Mouse (Mus musculus) heart, embryonic 15.5 days (tissue): Measurements from ENCODE around the gene Rab21. TPM values are rescaled to one million over a fixed set of nuclear protein-coding genes. Genes with fewer than 3 reads are reported as not detected.

Source experiments
- ATAC-seq: fragments of 200-750 bp; cut with Nextera tagmentation; replicated peaks from 2 replicates; pipeline ENCODE4 v1.8.0; 2017; ENCODE audit warnings: low read depth, moderate TSS enrichment; ENCODE audit not compliant: insufficient number of reproducible peaks, insufficient read depth, low FRiP score
- H3K27ac ChIP-seq: fragments of 300-500 bp; sonication (generic); 2 replicates; pipeline ENCODE4 v1.5.1; 2015; ENCODE audit warnings: mild to moderate bottlenecking, inconsistent platforms
- H3K27me3 ChIP-seq: fragments of 300-500 bp; sonication (generic); 2 replicates; pipeline ENCODE4 v1.6.1; 2015; ENCODE audit warnings: inconsistent platforms
- H3K36me3 ChIP-seq: fragments of 300-500 bp; sonication (generic); 2 replicates; pipeline ENCODE4 v1.6.1; 2015; ENCODE audit warnings: mild to moderate bottlenecking, inconsistent platforms
- H3K4me1 ChIP-seq: fragments of 300-500 bp; sonication (generic); replicated peaks from 2 replicates; pipeline ENCODE4 v1.6.1; 2015; ENCODE audit warnings: inconsistent platforms
- H3K4me2 ChIP-seq: fragments of 300-500 bp; sonication (generic); 2 replicates; pipeline ENCODE4 v1.6.1; 2015; ENCODE audit warnings: inconsistent platforms, mild to moderate bottlenecking, moderate library complexity
- H3K4me3 ChIP-seq: fragments of 300-500 bp; sonication (generic); 2 replicates; pipeline ENCODE4 v1.5.1; 2015; ENCODE audit warnings: mild to moderate bottlenecking, inconsistent platforms
- H3K9ac ChIP-seq: fragments of 300-500 bp; sonication (generic); 2 replicates; pipeline ENCODE4 v1.6.1; 2015; ENCODE audit warnings: mild to moderate bottlenecking, inconsistent platforms
- H3K9me3 ChIP-seq: fragments of 300-500 bp; sonication (generic); replicated peaks from 2 replicates; pipeline ENCODE4 v1.6.1; 2016; ENCODE audit warnings: inconsistent platforms
- WGBS: fragments of 180-500 bp; shearing (Covaris S2); methylation state at CpG from one replicate; pipeline ENCODE4 v1.1.7; 2015; ENCODE audit warnings: mixed read lengths; 5-methylcytosine and 5-hydroxymethylcytosine counted together
- polyA plus RNA-seq: library from polyadenylated mRNA; unstranded; fragments of >200 nt; fragmentation: Nextera tagmentation; extraction: Ambion mirVana; gene quantifications from 2 replicates; pipeline ENCODE4 v1.2.1, GENCODE M21; 2015

Rab21 gene
- polyA plus RNA-seq, 1 experiment from 2014 or later = 12.1 TPM

DNA sequence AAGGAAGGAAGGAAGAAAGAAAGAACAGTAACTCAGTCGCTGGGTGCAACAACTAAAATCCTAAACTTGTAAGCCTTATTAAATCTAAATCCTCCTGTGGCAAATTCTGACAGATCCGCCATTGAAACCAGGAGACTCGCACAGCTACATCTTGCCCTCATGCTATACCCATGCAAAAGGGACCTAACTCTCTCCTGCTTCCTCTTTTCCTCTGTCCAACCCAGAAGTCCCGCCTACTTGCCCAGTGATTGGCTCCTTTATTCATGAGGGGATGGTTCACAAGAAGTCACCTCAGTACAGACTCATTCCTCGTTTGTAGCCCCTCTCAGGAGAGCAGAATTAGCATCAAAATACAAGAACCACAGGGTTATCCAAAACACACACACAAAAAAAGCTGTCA, 43.7 kb downstream of the Rab21 start:
- H3K4me1 ChIP-seq = no peaks in the 10 kb centered on the region
- H3K27ac ChIP-seq = no peak overlapping the region
- H3K9ac ChIP-seq = no peak overlapping the region
- no peak overlapping the region for H3K4me2 ChIP-seq
- no peak for ATAC-seq
- H3K27me3 ChIP-seq = no peaks in the 10 kb centered on the region
- no peaks in the 10 kb centered on the region for H3K36me3 ChIP-seq
- 0 out of 2 replicates have a peak, but pooled peaks cover 3% of the 10 kb centered on the region for H3K9me3 ChIP-seq
- H3K4me3 ChIP-seq = no peak overlapping the region
- WGBS = 63% methylated on average over 5 of the region's 5 CpGs

DNA sequence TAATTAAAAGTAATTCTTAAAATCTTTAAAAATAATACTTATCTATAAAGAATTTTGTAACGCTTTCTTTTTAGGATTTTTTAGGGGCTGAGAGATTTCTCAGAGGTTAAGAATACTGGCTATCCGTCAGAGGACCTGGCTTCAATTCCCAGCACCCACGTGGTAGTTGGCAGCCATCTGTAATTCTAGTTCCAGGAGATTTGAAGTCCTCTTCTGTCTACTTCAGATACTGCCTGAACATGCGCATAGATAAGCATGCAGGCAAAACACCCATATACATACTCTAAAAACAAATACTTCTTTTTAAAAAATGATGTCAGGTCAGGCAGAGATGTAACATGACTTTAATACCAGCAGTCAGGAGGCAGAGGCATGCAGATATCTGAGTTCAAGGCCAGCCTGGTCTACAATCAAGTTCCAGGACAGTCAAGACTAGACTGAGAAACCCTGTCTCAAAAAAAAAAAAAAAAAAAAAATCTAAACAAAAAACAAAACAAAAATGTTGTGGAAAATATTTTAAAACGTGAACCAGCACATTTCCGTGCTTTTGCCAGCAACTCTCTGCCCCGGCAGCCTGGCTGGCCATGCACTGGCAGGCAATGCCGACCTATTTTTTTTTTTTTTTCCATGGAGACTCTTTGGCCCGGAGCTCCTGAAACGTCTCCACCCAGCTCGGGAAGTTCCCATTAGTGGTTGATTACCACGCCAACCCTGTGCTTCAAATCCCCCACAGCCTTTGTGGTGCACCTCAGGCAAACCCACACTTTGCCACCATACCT, 44.6 kb downstream of the Rab21 start:
- H3K9me3 ChIP-seq = 0 out of 2 replicates have a peak, but pooled peaks cover 3% of the 10 kb centered on the region
- H3K27me3 ChIP-seq = no peaks in the 10 kb centered on the region
- ATAC-seq = no peak
- H3K4me2 ChIP-seq = no peak overlapping the region
- H3K4me1 ChIP-seq = no peaks in the 10 kb centered on the region
- no peak overlapping the region for H3K27ac ChIP-seq
- no peak overlapping the region for H3K4me3 ChIP-seq
- no peaks in the 10 kb centered on the region for H3K36me3 ChIP-seq
- H3K9ac ChIP-seq = no peak overlapping the region
- WGBS = 84% methylated on average over 12 of the region's 12 CpGs

GRCm38 (mm10) chr10:115262926-115263562, 52.4 kb downstream of the Rab21 start:
- Histone ChIP-seq H3K36me3 (no peaks in the 10 kb centered on the region), H3K9ac (no peak overlapping the region), H3K27me3 (no peaks in the 10 kb centered on the region), H3K4me1 (no peaks in the 10 kb centered on the region), H3K4me3 (no peak overlapping the region), H3K4me2 (no peak overlapping the region), H3K27ac (no peak overlapping the region), H3K9me3 (no peaks in the 10 kb centered on the region)
- no peak for ATAC-seq
- WGBS = 62% methylated on average over 5 of the region's 5 CpGs

DNA sequence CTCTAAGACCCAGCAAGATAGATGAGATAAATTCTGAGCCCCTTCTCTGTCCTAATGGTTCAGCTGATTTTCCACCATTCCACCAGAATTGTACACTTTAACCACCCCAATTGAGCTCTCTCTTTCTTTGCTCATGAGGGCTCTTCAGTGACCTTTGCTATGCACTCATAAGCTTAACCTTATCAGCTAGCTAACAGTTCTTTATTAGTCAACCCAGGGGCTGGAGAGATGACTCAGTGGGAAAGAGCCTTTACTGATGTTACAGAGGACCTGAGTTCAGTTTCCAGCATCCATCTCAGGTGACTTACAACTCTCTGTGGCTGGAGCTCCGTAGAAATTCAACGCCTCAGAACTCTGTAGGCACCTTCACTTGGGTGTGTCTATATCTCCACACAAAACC, 53.1 kb downstream of the Rab21 start:
- H3K9ac ChIP-seq = no peak overlapping the region
- no peak overlapping the region for H3K4me2 ChIP-seq
- no peaks in the 10 kb centered on the region for H3K27me3 ChIP-seq
- no peaks in the 10 kb centered on the region for H3K4me1 ChIP-seq
- WGBS = 74% methylated on average over 2 of the region's 2 CpGs
- H3K4me3 ChIP-seq = no peak overlapping the region
- no peak for ATAC-seq
- no peaks in the 10 kb centered on the region for H3K36me3 ChIP-seq
- no peak overlapping the region for H3K27ac ChIP-seq
- no peaks in the 10 kb centered on the region for H3K9me3 ChIP-seq

GRCm38 (mm10) chr10:115261428-115261827, 54.0 kb downstream of the Rab21 start:
- no peaks in the 10 kb centered on the region for H3K4me1 ChIP-seq
- 84% methylated on average over 3 of the region's 3 CpGs for WGBS
- ATAC-seq = no peak
- no peak overlapping the region for H3K27ac ChIP-seq
- no peak overlapping the region for H3K9ac ChIP-seq
- H3K4me3 ChIP-seq = no peak overlapping the region
- H3K4me2 ChIP-seq = no peak overlapping the region
- no peaks in the 10 kb centered on the region for H3K27me3 ChIP-seq
- no peaks in the 10 kb centered on the region for H3K36me3 ChIP-seq
- no peaks in the 10 kb centered on the region for H3K9me3 ChIP-seq

DNA sequence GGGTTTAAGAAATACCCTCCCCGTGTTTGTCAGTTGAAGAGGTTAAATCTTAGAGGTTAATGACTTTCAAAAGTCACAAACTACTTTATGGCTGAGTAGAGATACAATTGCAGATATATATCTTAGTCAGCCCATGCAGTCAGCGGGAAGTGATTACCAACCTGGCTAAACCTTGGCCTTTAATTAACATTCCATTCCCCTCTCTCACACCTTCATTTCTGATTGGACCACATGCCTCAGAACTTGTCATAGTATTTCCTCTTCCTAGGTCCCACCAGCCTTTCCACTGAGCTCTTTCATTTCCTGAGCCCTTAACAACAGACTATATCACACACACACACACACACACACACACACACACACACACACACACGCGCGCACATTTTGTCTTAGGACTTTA, 59.2 kb downstream of the Rab21 start:
- Histone ChIP-seq H3K4me3 (no peak overlapping the region), H3K27ac (no peak overlapping the region), H3K4me2 (no peak overlapping the region), H3K9ac (no peak overlapping the region), H3K4me1 (no peaks in the 10 kb centered on the region; the same call in 1 of the 2 replicates), H3K27me3 (no peaks in the 10 kb centered on the region), H3K9me3 (no peaks in the 10 kb centered on the region), H3K36me3 (no peaks in the 10 kb centered on the region)
- WGBS = 77% methylated on average over 5 of the region's 5 CpGs
- ATAC-seq = no peak

- Histone ChIP-seq H3K36me3 (no peaks in the 10 kb centered on the region), H3K9me3 (no peaks in the 10 kb centered on the region), H3K4me1 (peaks cover 10% of the 10 kb centered on the region), H3K27ac (no peak overlapping the region), H3K4me2 (no peak overlapping the region), H3K9ac (no peak overlapping the region), H3K27me3 (no peaks in the 10 kb centered on the region), H3K4me3 (no peak overlapping the region)
- no peak for ATAC-seq
- WGBS = 65% methylated on average over 3 of the region's 3 CpGs
Observed at GRCm38 (mm10) chr10:115253521-115253920, 61.9 kb downstream of the Rab21 start.

DNA sequence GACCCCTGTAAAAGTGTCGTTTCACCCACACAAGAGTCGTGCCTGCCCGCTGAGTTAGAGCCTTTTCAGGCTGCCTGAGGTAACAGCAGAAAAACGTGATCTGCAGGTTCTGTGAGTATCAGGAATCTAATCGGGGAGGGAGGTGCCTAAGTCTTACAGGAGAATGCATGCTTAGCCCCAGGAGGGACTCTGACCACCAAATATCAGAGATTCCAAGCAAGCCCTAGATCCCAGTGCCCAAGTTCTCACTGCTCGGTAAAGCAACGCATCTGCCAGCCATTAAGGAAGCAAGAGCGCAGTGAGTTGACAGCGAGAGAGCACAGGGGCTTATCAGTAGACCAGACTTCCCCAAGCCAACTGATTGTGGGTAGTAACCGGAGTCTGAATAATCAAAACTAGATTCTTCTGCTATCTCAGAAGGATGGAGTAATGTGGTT, 63.1 kb downstream of the Rab21 start:
- peak overlapping the region; percentile 39 for H3K9ac ChIP-seq
- no peak for ATAC-seq
- H3K27ac ChIP-seq = peak overlapping the region; percentile 80
- H3K4me2 ChIP-seq = peak overlapping the region; percentile 79
- H3K4me1 ChIP-seq = peaks cover 20% of the 10 kb centered on the region
- H3K4me3 ChIP-seq = peak overlapping the region; percentile 99
- H3K27me3 ChIP-seq = no peaks in the 10 kb centered on the region
- H3K36me3 ChIP-seq = no peaks in the 10 kb centered on the region
- WGBS = 1% methylated on average over 10 of the region's 10 CpGs
- H3K9me3 ChIP-seq = no peaks in the 10 kb centered on the region

DNA sequence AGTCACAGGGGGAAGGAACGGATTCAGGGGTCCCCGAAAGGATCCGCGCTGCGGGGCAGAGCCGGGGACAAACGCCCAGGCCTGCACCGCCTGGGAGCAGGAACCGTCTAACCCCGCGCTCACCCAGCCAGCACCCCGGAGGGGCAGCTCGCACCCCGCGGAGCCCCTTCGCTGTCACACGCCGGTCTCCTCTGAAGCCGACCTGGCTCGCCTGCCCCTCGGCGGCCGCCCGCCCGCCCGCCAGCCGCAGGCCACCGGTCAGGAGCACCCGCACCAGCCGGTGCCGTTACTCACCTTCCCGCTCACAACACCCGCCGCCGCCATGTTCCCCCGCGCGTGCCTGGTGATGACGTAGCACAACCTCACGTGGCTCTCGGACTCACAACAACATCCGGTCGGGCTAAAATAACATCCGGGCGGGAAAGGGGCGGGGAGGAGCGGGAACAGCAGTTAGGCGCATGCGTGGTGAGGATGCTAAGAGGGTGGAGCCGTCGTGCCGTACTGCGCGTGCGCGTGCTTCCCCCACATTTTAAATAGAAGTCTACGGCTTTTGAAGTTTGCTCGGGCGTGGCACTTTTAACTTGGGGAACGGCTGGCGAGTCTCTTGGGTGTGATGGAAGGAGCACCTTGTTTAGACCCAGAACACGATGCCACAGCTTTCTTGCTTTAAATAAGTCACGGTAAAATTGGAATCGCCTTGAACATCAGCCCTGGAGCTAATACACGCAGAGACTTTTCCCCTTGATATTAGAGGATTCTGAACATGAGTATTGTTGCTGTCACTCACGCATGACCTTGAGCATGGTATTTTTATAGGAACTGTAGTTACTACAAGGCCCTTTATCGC, 64.1 kb downstream of the Rab21 start, which contains the start of gene Tbc1d15:
Gene Tbc1d15 (minus strand): TSS at position 380 of the 847 bp plus-strand sequence.
- Histone ChIP-seq H3K4me1 (peaks cover 20% of the 10 kb centered on the region), H3K9ac (peak within 1 kb of the TSS; percentile 87), H3K4me2 (peak within 1 kb of the TSS; percentile 79), H3K27me3 (no peaks in the 10 kb centered on the region), H3K36me3 (no peaks in the 10 kb centered on the region), H3K4me3 (peak within 1 kb of the TSS; percentile 99), H3K9me3 (no peaks in the 10 kb centered on the region), H3K27ac (peak within 1 kb of the TSS; percentile 80)
- WGBS = under 1% methylated on average over 67 of the region's 67 CpGs
- peak; percentile 95 for ATAC-seq

DNA sequence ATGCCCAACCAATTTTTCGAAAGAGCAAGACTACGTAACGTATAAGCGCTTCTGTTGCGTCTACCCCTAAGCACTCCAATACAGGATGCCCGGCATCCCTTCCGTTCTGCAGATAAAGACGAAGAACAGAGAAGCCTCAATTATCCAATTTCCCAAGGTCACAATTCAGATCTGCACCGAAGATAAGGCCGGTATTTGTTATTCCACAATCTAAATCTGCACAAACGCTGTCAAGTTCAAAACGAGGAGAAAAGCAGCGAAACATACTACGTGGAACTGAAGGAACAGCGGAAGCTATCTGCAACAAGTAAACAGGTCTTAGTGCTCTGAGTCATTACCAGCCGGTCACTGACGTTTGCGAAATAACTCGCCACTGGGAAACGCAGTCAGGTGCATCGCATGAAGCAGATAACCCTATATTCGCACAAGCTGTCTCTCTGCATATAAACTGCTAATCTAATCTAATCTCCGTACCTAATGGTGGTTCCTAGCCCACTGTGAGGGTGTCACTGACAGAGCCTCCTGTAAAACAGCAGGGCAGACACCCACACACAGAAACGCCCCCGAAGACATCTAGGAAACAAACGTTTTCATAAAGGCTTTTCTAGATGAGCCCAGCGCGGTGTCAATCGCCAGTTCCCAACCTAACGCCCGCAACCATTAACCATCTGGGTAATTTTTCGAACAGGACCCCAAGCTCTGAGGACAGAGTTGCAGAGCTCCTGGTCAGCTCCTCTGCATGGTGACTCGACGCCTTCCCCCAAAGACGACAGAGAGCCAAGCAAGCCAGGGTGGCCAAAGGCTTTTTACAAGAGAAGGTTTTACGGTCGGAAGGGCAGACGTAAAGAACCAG, 64.9 kb downstream of the Rab21 start:
- Histone ChIP-seq H3K4me1 (peaks cover 20% of the 10 kb centered on the region), H3K4me2 (peak overlapping the region; percentile 79), H3K9me3 (no peaks in the 10 kb centered on the region), H3K27me3 (no peaks in the 10 kb centered on the region), H3K9ac (peak overlapping the region; percentile 87), H3K27ac (peak overlapping the region; percentile 74), H3K4me3 (peak overlapping the region; percentile 99), H3K36me3 (no peaks in the 10 kb centered on the region)
- 17% methylated on average over 38 of the region's 38 CpGs for WGBS
- ATAC-seq = no peak
